In genomic region chr7:94042466-94043030, GRCm38 (mm10) we compare ENCODE assay signal across 9 mouse cellular contexts.
DNase-seq lines count a peak whose midpoint lies in the region; ATAC-seq and TF ChIP-seq lines count a peak whose summit lies in the region.
"Had no signal": no experiment of that assay in that cellular context is flagged by ENCODE, and none has a peak within 500 bp of the region (broad histone marks: within the 10 kb centered on the region; RNA-seq: fewer than 3 reads in every experiment).

No protein-coding gene starts in this region.

- no peaks in the 10 kb centered on the region for H3K36me3 ChIP-seq in hindbrain, embryonic 11.5 days (ENCODE audit: control insufficient read depth, insufficient read depth, low read length)
- no peaks in the 10 kb centered on the region for H3K36me3 ChIP-seq in midbrain, embryonic 13.5 days
- H3K36me3 ChIP-seq in thymus, adult 2 months (ENCODE audit: control insufficient read depth, insufficient read depth, low read length): no peaks in the 10 kb centered on the region
- H3K36me3 ChIP-seq: liver, embryonic 13.5 days had no signal

- DNase-seq in cerebellum, postnatal 10 days: peak; percentile 26 to 36
- DNase-seq in cerebellum, adult 2 months: no peak
- DNase-seq in brain, embryonic 14.5 days (ENCODE audit: low read depth): peak; percentile 86
- peak; percentile 65 for DNase-seq in hindbrain, embryonic 11.5 days (ENCODE audit: low spot score)
- no peak for DNase-seq in thymus, adult 2 months
- no peak for DNase-seq in cerebellum, adult 9-11 months
- DNase-seq in gastrocnemius, adult 2 months: no peak
- DNase-seq: liver, embryonic 13.5 days had no signal

- intact Hi-C loops in gastrocnemius, adult 2 months (cut with DNase I): no loop called here

- no peak for TF ChIP-seq CTCF in cerebellum, adult 2 months (IDR thresholded peaks at IDR 0.05; ENCODE audit: borderline replicate concordance, insufficient read depth, low read depth, low read length)
- TF ChIP-seq CTCF in brain, embryonic 14.5 days (IDR thresholded peaks at IDR 0.05; ENCODE audit: borderline replicate concordance, extremely low read depth, insufficient read depth, insufficient read length): no peak
- TF ChIP-seq CTCF in thymus, adult 2 months (IDR thresholded peaks at IDR 0.05; ENCODE audit: borderline replicate concordance, control insufficient read depth, extremely low read depth, insufficient read depth, low read length, poor library complexity): no peak
- no peak for TF ChIP-seq CTCF in gastrocnemius, adult 2 months (IDR thresholded peaks at IDR 0.05)

- no peaks in the 10 kb centered on the region for H3K9me3 ChIP-seq in hindbrain, embryonic 11.5 days (ENCODE audit: control insufficient read depth, low read length)
- H3K9me3 ChIP-seq in midbrain, embryonic 13.5 days: no peaks in the 10 kb centered on the region
- H3K9me3 ChIP-seq: liver, embryonic 13.5 days had no signal

- 4% methylated on average over 11 of the region's 11 CpGs for WGBS in cerebellum, adult 2 months
- 10% methylated on average over 11 of the region's 11 CpGs for WGBS in hindbrain, embryonic 11.5 days
- WGBS in midbrain, embryonic 13.5 days: under 1% methylated on average over 11 of the region's 11 CpGs
- WGBS in thymus, adult 2 months: 29% methylated on average over 11 of the region's 11 CpGs

- TF ChIP-seq POLR2A in cerebellum, adult 2 months (IDR thresholded peaks at IDR 0.05; ENCODE audit: borderline replicate concordance, insufficient read depth, low read length): no peak
- no peak for TF ChIP-seq POLR2A in brain, embryonic 14.5 days (IDR thresholded peaks at IDR 0.05; ENCODE audit: borderline replicate concordance, extremely low read depth, insufficient read depth, insufficient read length, poor library complexity, severe bottlenecking)
- no peak for TF ChIP-seq POLR2A in thymus, adult 2 months (IDR thresholded peaks at IDR 0.05; ENCODE audit: control insufficient read depth, extremely low read depth, insufficient read depth, low read length, poor library complexity)

- peak; percentile 91 for ATAC-seq in hindbrain, embryonic 11.5 days (ENCODE audit: low FRiP score)
- ATAC-seq in midbrain, embryonic 13.5 days: peak; percentile 91

- H3K27me3 ChIP-seq in cerebellum, adult 2 months (ENCODE audit: control insufficient read depth, insufficient read depth, low read length): no peaks in the 10 kb centered on the region; the same call in 1 of the 2 replicates
- no peaks in the 10 kb centered on the region for H3K27me3 ChIP-seq in hindbrain, embryonic 11.5 days (ENCODE audit: control insufficient read depth, insufficient read depth, low read length)
- H3K27me3 ChIP-seq in midbrain, embryonic 13.5 days: 0 out of 2 replicates have a peak, but pooled peaks cover 4% of the 10 kb centered on the region
- H3K27me3 ChIP-seq in thymus, adult 2 months (ENCODE audit: control insufficient read depth, insufficient read depth, low read length): no peaks in the 10 kb centered on the region
- H3K27me3 ChIP-seq: liver, embryonic 13.5 days had no signal

- no peak overlapping the region; the same call in 1 of the 2 replicates for H3K9ac ChIP-seq in hindbrain, embryonic 11.5 days (ENCODE audit: low read depth, low read length)
- peak overlapping the region; percentile 61 for H3K9ac ChIP-seq in midbrain, embryonic 13.5 days (replicated peaks)
- H3K9ac ChIP-seq: liver, embryonic 13.5 days had no signal

- no peak overlapping the region for H3K4me3 ChIP-seq in cerebellum, adult 2 months (replicated peaks; ENCODE audit: insufficient read depth, low read depth, low read length)
- peak overlapping the region; percentile 19 for H3K4me3 ChIP-seq in hindbrain, embryonic 11.5 days (ENCODE audit: low read depth, low read length)
- H3K4me3 ChIP-seq in midbrain, embryonic 13.5 days (replicated peaks): peak overlapping the region; percentile 35
- H3K4me3 ChIP-seq in thymus, adult 2 months (ENCODE audit: control insufficient read depth, insufficient read depth, low read length): no peak overlapping the region
- H3K4me3 ChIP-seq in gastrocnemius, adult 2 months: no peak overlapping the region
- H3K4me3 ChIP-seq: liver, embryonic 13.5 days had no signal

- no peak overlapping the region for H3K27ac ChIP-seq in cerebellum, adult 2 months (ENCODE audit: insufficient read depth, low read length)
- no peak overlapping the region for H3K27ac ChIP-seq in hindbrain, embryonic 11.5 days (ENCODE audit: low read depth, low read length)
- peak overlapping the region; percentile 56 for H3K27ac ChIP-seq in midbrain, embryonic 13.5 days
- H3K27ac ChIP-seq in thymus, adult 2 months (ENCODE audit: control insufficient read depth, insufficient read depth, low read length): no peak overlapping the region
- H3K27ac ChIP-seq in gastrocnemius, adult 2 months: no peak overlapping the region
- H3K27ac ChIP-seq: liver, embryonic 13.5 days had no signal

- H3K4me1 ChIP-seq in cerebellum, adult 2 months (ENCODE audit: control insufficient read depth, insufficient read depth, low read length): no peaks in the 10 kb centered on the region
- no peaks in the 10 kb centered on the region for H3K4me1 ChIP-seq in hindbrain, embryonic 11.5 days (replicated peaks; ENCODE audit: control insufficient read depth, insufficient read depth, low read length)
- peaks cover 9% of the 10 kb centered on the region; the same call in 1 of the 2 replicates for H3K4me1 ChIP-seq in midbrain, embryonic 13.5 days (replicated peaks)
- H3K4me1 ChIP-seq in thymus, adult 2 months (replicated peaks; ENCODE audit: control insufficient read depth, insufficient read depth, low read length): no peaks in the 10 kb centered on the region
- H3K4me1 ChIP-seq: liver, embryonic 13.5 days had no signal

- peak overlapping the region; percentile 45 for H3K4me2 ChIP-seq in hindbrain, embryonic 11.5 days (replicated peaks; ENCODE audit: low read depth, low read length)
- H3K4me2 ChIP-seq in midbrain, embryonic 13.5 days (replicated peaks): peak overlapping the region; percentile 61
- H3K4me2 ChIP-seq: liver, embryonic 13.5 days had no signal

Comparison
In these comparisons a context has a peak if more than half of its experiments do, and no peak if none do; other contexts are left out.
1. DNase-seq: peak in cerebellum, postnatal 10 days (2 of 2), brain, embryonic 14.5 days (single experiment) and hindbrain, embryonic 11.5 days (single experiment); none in cerebellum, adult 2 months (0 of 2), thymus, adult 2 months (single experiment), cerebellum, adult 9-11 months (single experiment) and gastrocnemius, adult 2 months (single experiment).
2. H3K4me3 ChIP-seq: peak in hindbrain, embryonic 11.5 days (single experiment) and midbrain, embryonic 13.5 days (single experiment); none in cerebellum, adult 2 months (single experiment), thymus, adult 2 months (single experiment) and gastrocnemius, adult 2 months (single experiment).